In the genomic region with DNA sequence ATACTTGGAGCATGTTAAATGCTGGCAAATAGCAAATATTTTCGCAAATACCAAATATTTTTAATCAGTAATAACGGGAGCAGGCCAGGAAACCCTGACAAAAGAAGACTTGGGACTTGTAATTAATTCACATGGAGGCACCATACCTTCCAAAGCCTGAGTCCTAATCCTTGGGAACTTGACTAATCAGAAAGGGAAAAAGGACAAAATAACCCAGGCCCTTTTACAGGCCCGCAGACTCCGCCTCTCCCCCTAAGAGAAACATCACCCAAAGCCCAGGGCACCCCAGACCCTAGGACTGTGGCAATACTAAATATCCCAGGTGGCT, we compare ENCODE assay signal across 8 mouse cellular contexts. TPM values are rescaled to one million over a fixed set of nuclear protein-coding genes. Genes with fewer than 3 reads are reported as not detected.
A peak's percentile ranks its signal among the peaks of the same experiment; 100 is the strongest.
DNase-seq lines count a peak whose midpoint lies in the region; ATAC-seq and TF ChIP-seq lines count a peak whose summit lies in the region.

No protein-coding gene starts in this region.

- no peak for TF ChIP-seq CTCF in ES-Bruce4 (IDR thresholded peaks at IDR 0.05; ENCODE audit: low read depth, low read length)
- TF ChIP-seq CTCF in liver, postnatal 0 days (IDR thresholded peaks at IDR 0.05; ENCODE audit: low read depth): no peak

- 9% methylated on average over 4 of the region's 4 CpGs for WGBS in heart, embryonic 12.5 days
- WGBS in forebrain, embryonic 16.5 days: 6% methylated on average over 4 of the region's 4 CpGs
- WGBS in liver, postnatal 0 days (ENCODE audit: insufficient replicate concordance): 5% methylated on average over 4 of the region's 4 CpGs

- H3K36me3 ChIP-seq in heart, embryonic 12.5 days: no peaks in the 10 kb centered on the region
- H3K36me3 ChIP-seq in ES-Bruce4 (ENCODE audit: control insufficient read depth, insufficient read depth, low read length, poor library complexity, severe bottlenecking): no peaks in the 10 kb centered on the region
- H3K36me3 ChIP-seq in forebrain, embryonic 16.5 days (ENCODE audit: control insufficient read depth, insufficient read depth): no peaks in the 10 kb centered on the region
- H3K36me3 ChIP-seq in liver, postnatal 0 days (replicated peaks; ENCODE audit: insufficient read depth, low read length): no peaks in the 10 kb centered on the region

- DNase-seq in heart, postnatal 14 days: no peak
- no peak for DNase-seq in liver, postnatal 0 days
- DNase-seq in thymus, postnatal 25 days: no peak
- no peak for DNase-seq in urinary bladder, adult 2 months (ENCODE audit: low spot score)
- DNase-seq in gastrocnemius, postnatal 4 days (ENCODE audit: low spot score in 2 of 2): no peak

- H3K27ac ChIP-seq in heart, embryonic 12.5 days (ENCODE audit: poor library complexity, severe bottlenecking): no peak overlapping the region
- no peak overlapping the region for H3K27ac ChIP-seq in ES-Bruce4 (ENCODE audit: insufficient read depth, low read length)
- peak overlapping the region; percentile 78 for H3K27ac ChIP-seq in forebrain, embryonic 16.5 days (ENCODE audit: low read length)
- 0 out of 2 replicates have a peak overlapping the region, but pooled peaks have one; percentile 26 for H3K27ac ChIP-seq in liver, postnatal 0 days (ENCODE audit: low read depth)

- no peaks in the 10 kb centered on the region for H3K9me3 ChIP-seq in heart, embryonic 12.5 days (replicated peaks)
- no peaks in the 10 kb centered on the region for H3K9me3 ChIP-seq in ES-Bruce4 (replicated peaks; ENCODE audit: control insufficient read depth, insufficient read depth, low read length, poor library complexity, severe bottlenecking)
- H3K9me3 ChIP-seq in forebrain, embryonic 16.5 days (ENCODE audit: control insufficient read depth, low read length): no peaks in the 10 kb centered on the region
- H3K9me3 ChIP-seq in liver, postnatal 0 days (ENCODE audit: low read length): no peaks in the 10 kb centered on the region

- ATAC-seq in heart, embryonic 12.5 days (ENCODE audit: insufficient number of reproducible peaks, low FRiP score): no peak
- no peak for ATAC-seq in forebrain, embryonic 16.5 days
- no peak for ATAC-seq in liver, postnatal 0 days

- peaks cover 5% of the 10 kb centered on the region for H3K4me1 ChIP-seq in heart, embryonic 12.5 days (replicated peaks)
- H3K4me1 ChIP-seq in ES-Bruce4 (ENCODE audit: control insufficient read depth, insufficient read depth, low read length): no peaks in the 10 kb centered on the region
- H3K4me1 ChIP-seq in forebrain, embryonic 16.5 days (replicated peaks; ENCODE audit: control insufficient read depth, insufficient read depth, low read length): peaks cover 7% of the 10 kb centered on the region
- peaks cover 7% of the 10 kb centered on the region for H3K4me1 ChIP-seq in liver, postnatal 0 days (ENCODE audit: insufficient read depth)

- peak overlapping the region; percentile 75 for H3K4me3 ChIP-seq in heart, embryonic 12.5 days
- H3K4me3 ChIP-seq in ES-Bruce4 (ENCODE audit: low read depth, low read length): peak overlapping the region; percentile 62
- H3K4me3 ChIP-seq in forebrain, embryonic 16.5 days (replicated peaks; ENCODE audit: low read length): peak overlapping the region; percentile 63
- peak overlapping the region; percentile 73 for H3K4me3 ChIP-seq in liver, postnatal 0 days (ENCODE audit: low read depth, low read length)

- no peak for TF ChIP-seq POLR2A in ES-Bruce4 (IDR thresholded peaks at IDR 0.05; ENCODE audit: insufficient read depth, low read length)

- H3K4me2 ChIP-seq in heart, embryonic 12.5 days: peak overlapping the region; percentile 68
- peak overlapping the region; percentile 76 for H3K4me2 ChIP-seq in forebrain, embryonic 16.5 days (ENCODE audit: low read length)
- peak overlapping the region; percentile 76 for H3K4me2 ChIP-seq in liver, postnatal 0 days (ENCODE audit: low read depth, low read length)

- intact Hi-C loops in heart, postnatal 14 days (cut with DNase I): no loop called here

- peak overlapping the region; percentile 66; the same call in 1 of the 2 replicates for H3K9ac ChIP-seq in heart, embryonic 12.5 days
- H3K9ac ChIP-seq in ES-Bruce4 (ENCODE audit: low read depth, poor library complexity, severe bottlenecking): peak overlapping the region; percentile 30; the same call in 1 of the 2 replicates
- H3K9ac ChIP-seq in forebrain, embryonic 16.5 days (replicated peaks; ENCODE audit: low read depth, low read length): peak overlapping the region; percentile 77
- peak overlapping the region; percentile 52; the same call in 1 of the 2 replicates for H3K9ac ChIP-seq in liver, postnatal 0 days (replicated peaks)

- TF ChIP-seq EP300 in ES-Bruce4 (IDR thresholded peaks at IDR 0.05; ENCODE audit: insufficient read depth, low read depth, low read length): no peak
- TF ChIP-seq EP300 in liver, postnatal 0 days (IDR thresholded peaks at IDR 0.05; ENCODE audit: low read depth): no peak

- H3K27me3 ChIP-seq in heart, embryonic 12.5 days (replicated peaks): no peaks in the 10 kb centered on the region
- no peaks in the 10 kb centered on the region for H3K27me3 ChIP-seq in ES-Bruce4 (ENCODE audit: control insufficient read depth, insufficient read depth, low read length, poor library complexity, severe bottlenecking)
- no peaks in the 10 kb centered on the region for H3K27me3 ChIP-seq in forebrain, embryonic 16.5 days (replicated peaks; ENCODE audit: control insufficient read depth, insufficient read depth, low read length)
- no peaks in the 10 kb centered on the region for H3K27me3 ChIP-seq in liver, postnatal 0 days (ENCODE audit: insufficient read depth, low read length)

RNA-seq across cellular contexts. Expression of a gene that starts 0.3 kb away (rescaled TPM):
- polyA plus RNA-seq in heart, embryonic 12.5 days (2016; fragmentation: Nextera tagmentation; extraction: Ambion mirVana): 14.8 and 16.2 TPM in 2 replicates
- 1 to 10 TPM in 1 of 2 experiments, under 1 TPM in 1; 0.96 to 2.0 TPM for total RNA-seq in heart, postnatal 14 days (2021)
- polyA plus RNA-seq in ES-Bruce4 (2011; ENCODE audit: insufficient read depth, insufficient read length, low read depth, missing spikeins): 46.6 and 49.9 TPM in 2 replicates
- polyA plus RNA-seq in forebrain, embryonic 16.5 days (2015; fragmentation: Nextera tagmentation; extraction: Ambion mirVana): 11.6 and 14.0 TPM in 2 replicates
- 8.4 and 9.3 TPM in 2 replicates for polyA plus RNA-seq in liver, postnatal 0 days (2015; fragmentation: Nextera tagmentation; extraction: Ambion mirVana)
- polyA plus RNA-seq in urinary bladder, adult 2 months (2012; rRNA removed): 1.1 and 1.3 TPM in 2 replicates
- 1 to 10 TPM; 4.9 TPM for total RNA-seq in gastrocnemius, postnatal 4 days (2021)

RNA-seq across cellular contexts. Expression of a gene that starts 0.3 kb away (rescaled TPM):
- polyA plus RNA-seq in heart, embryonic 12.5 days (2016; fragmentation: Nextera tagmentation; extraction: Ambion mirVana): 12.3 and 16.0 TPM in 2 replicates
- total RNA-seq in heart, postnatal 14 days (2021): 10 to 100 TPM; 11.6 to 12.6 TPM
- polyA plus RNA-seq in ES-Bruce4 (2011; ENCODE audit: insufficient read depth, insufficient read length, low read depth, missing spikeins): 10.1 and 11.0 TPM in 2 replicates
- 11.4 and 16.5 TPM in 2 replicates for polyA plus RNA-seq in forebrain, embryonic 16.5 days (2015; fragmentation: Nextera tagmentation; extraction: Ambion mirVana)
- 4.1 and 4.4 TPM in 2 replicates for polyA plus RNA-seq in liver, postnatal 0 days (2015; fragmentation: Nextera tagmentation; extraction: Ambion mirVana)
- polyA plus RNA-seq in urinary bladder, adult 2 months (2012; rRNA removed): 7.4 and 10.2 TPM in 2 replicates
- 1 to 10 TPM; 8.6 to 9.3 TPM for total RNA-seq in gastrocnemius, postnatal 4 days (2021)

Comparison
In these comparisons a context has a peak if more than half of its experiments do, and no peak if none do; other contexts are left out.
1. H3K27ac ChIP-seq: peak in forebrain, embryonic 16.5 days (single experiment) and liver, postnatal 0 days (single experiment); none in heart, embryonic 12.5 days (single experiment) and ES-Bruce4 (single experiment).
2. Peak in every context shown above with its lines, with median percentiles within 50 percentile points of each other: H3K4me2 ChIP-seq, H3K4me3 ChIP-seq and H3K9ac ChIP-seq.